13 mouse cellular contexts compared by ENCODE assay signal in the genomic region with DNA sequence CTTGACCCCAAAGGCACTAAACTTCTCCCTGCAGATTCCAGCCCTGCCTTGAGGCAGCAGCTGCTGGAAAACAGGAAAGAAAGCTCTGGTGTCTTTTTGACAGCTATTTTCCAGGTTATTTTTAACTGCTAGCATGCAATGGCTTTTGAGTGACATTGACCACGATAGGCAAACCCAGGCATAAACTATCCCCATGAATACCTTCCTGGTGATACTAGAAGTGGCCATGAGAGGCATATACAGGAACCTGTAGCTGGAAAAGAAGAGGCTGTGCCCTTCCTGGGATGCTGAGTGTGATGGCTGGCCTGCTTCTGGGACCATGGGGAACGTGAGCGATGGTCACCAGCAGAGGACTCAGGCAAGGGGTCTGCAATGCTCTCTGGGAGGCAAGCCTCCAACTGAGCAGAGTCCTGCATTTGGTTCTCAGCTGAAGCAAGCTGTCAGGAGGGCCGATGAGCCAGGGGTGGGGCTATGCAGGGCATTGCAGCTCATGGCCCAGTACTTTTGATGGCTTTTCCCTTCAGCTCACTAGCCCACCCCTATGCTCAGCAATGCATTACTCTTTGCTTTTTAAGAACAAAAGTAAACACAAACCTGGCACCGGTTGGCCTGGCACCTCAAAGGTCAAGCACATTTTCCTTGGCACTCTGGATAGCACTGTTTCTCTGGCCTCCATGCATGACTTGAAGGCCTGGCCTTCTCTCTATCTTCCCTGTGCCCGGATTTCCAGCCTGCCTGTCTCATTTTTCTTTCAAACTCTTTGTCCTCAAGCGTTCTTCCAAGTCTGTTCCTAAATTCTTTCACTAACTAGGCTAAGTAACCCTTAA. TPM values are rescaled to one million over a fixed set of nuclear protein-coding genes. Genes with fewer than 3 reads are reported as not detected.
DNase-seq lines count a peak whose midpoint lies in the region; ATAC-seq and TF ChIP-seq lines count a peak whose summit lies in the region.
"Had no signal": no experiment of that assay in that cellular context is flagged by ENCODE, and none has a peak within 500 bp of the region (broad histone marks: within the 10 kb centered on the region; RNA-seq: fewer than 3 reads in every experiment).

No protein-coding gene starts in this region.

- WGBS in liver, embryonic 11.5 days, result 65% methylated on average over 7 of the region's 7 CpGs
- WGBS in liver, postnatal 0 days (ENCODE audit: insufficient replicate concordance), result 69% methylated on average over 7 of the region's 7 CpGs
- WGBS in liver, embryonic 12.5 days (ENCODE audit: insufficient replicate concordance), result 60% methylated on average over 7 of the region's 7 CpGs

- DNase-seq in heart, adult 11 months, result peak; percentile 76
- DNase-seq in heart, adult 8-10 months (ENCODE audit: low spot score), result no peak
- DNase-seq in liver, embryonic 11.5 days (ENCODE audit: low spot score), result no peak
- no peak for DNase-seq in liver, postnatal 0 days
- peak; percentile 9 to 26 for DNase-seq in kidney, adult 8-10 months
- no peak for DNase-seq in gastrocnemius, postnatal 25 days
- DNase-seq in adrenal gland, adult 2 months, result no peak
- DNase-seq: adrenal gland, postnatal 14 days; cerebellum, adult 8-10 months; thymus, adult 2 months had no signal

- 0 out of 2 replicates have a peak overlapping the region, but pooled peaks have one; percentile 33 for H3K27ac ChIP-seq in liver, embryonic 11.5 days (ENCODE audit: low read depth, low read length)
- H3K27ac ChIP-seq in liver, postnatal 0 days (ENCODE audit: low read depth), result no peak overlapping the region
- peak overlapping the region; percentile 27; the same call in 1 of the 2 replicates for H3K27ac ChIP-seq in liver, embryonic 12.5 days

- TF ChIP-seq EP300 in liver, postnatal 0 days (IDR thresholded peaks at IDR 0.05; ENCODE audit: low read depth), result no peak

- no peaks in the 10 kb centered on the region for H3K4me1 ChIP-seq in liver, embryonic 11.5 days (replicated peaks; ENCODE audit: control insufficient read depth, insufficient read depth, low read length)
- no peaks in the 10 kb centered on the region for H3K4me1 ChIP-seq in liver, postnatal 0 days (ENCODE audit: insufficient read depth)
- no peaks in the 10 kb centered on the region for H3K4me1 ChIP-seq in liver, embryonic 12.5 days

- H3K27me3 ChIP-seq in liver, embryonic 11.5 days (replicated peaks; ENCODE audit: control insufficient read depth, insufficient read depth, low read length), result no peaks in the 10 kb centered on the region
- no peaks in the 10 kb centered on the region for H3K27me3 ChIP-seq in liver, postnatal 0 days (ENCODE audit: insufficient read depth, low read length)
- no peaks in the 10 kb centered on the region for H3K27me3 ChIP-seq in liver, embryonic 12.5 days (replicated peaks)

- H3K4me2 ChIP-seq in liver, embryonic 11.5 days, result no peak overlapping the region
- H3K4me2 ChIP-seq in liver, postnatal 0 days (ENCODE audit: low read depth, low read length), result no peak overlapping the region
- no peak overlapping the region for H3K4me2 ChIP-seq in liver, embryonic 12.5 days

- no peak for ATAC-seq in liver, embryonic 11.5 days (replicated peaks; ENCODE audit: low FRiP score)
- ATAC-seq in liver, postnatal 0 days, result no peak
- no peak for ATAC-seq in liver, embryonic 12.5 days

- no peak for TF ChIP-seq CTCF in liver, postnatal 0 days (IDR thresholded peaks at IDR 0.05; ENCODE audit: low read depth)

- no peaks in the 10 kb centered on the region for H3K9me3 ChIP-seq in liver, embryonic 11.5 days (ENCODE audit: control insufficient read depth, low read length)
- no peaks in the 10 kb centered on the region for H3K9me3 ChIP-seq in liver, postnatal 0 days (ENCODE audit: low read length)
- no peaks in the 10 kb centered on the region for H3K9me3 ChIP-seq in liver, embryonic 12.5 days (replicated peaks)

- H3K36me3 ChIP-seq in liver, embryonic 11.5 days (ENCODE audit: control insufficient read depth, insufficient read depth, low read length), result no peaks in the 10 kb centered on the region; the same call in 1 of the 2 replicates
- H3K36me3 ChIP-seq in liver, postnatal 0 days (replicated peaks; ENCODE audit: insufficient read depth, low read length), result peaks cover 13% of the 10 kb centered on the region
- no peaks in the 10 kb centered on the region for H3K36me3 ChIP-seq in liver, embryonic 12.5 days

- H3K4me3 ChIP-seq in liver, embryonic 11.5 days (ENCODE audit: low read depth, low read length), result no peak overlapping the region
- no peak overlapping the region for H3K4me3 ChIP-seq in liver, postnatal 0 days (ENCODE audit: low read depth, low read length)
- no peak overlapping the region for H3K4me3 ChIP-seq in liver, embryonic 12.5 days

- H3K9ac ChIP-seq in liver, embryonic 11.5 days (ENCODE audit: low read depth, low read length), result no peak overlapping the region
- H3K9ac ChIP-seq in liver, postnatal 0 days (replicated peaks), result no peak overlapping the region
- no peak overlapping the region for H3K9ac ChIP-seq in liver, embryonic 12.5 days

RNA-seq across cellular contexts. Expression of gene Mab21l3, which starts 27.9 kb away (rescaled TPM):
- total RNA-seq in heart, adult 8-10 months (2022), result not detected
- 0.11 and 0.14 TPM in 2 replicates for polyA plus RNA-seq in liver, embryonic 11.5 days (2014; fragmentation: Nextera tagmentation; extraction: Ambion mirVana)
- polyA plus RNA-seq in liver, postnatal 0 days (2015; fragmentation: Nextera tagmentation; extraction: Ambion mirVana), result not detected in 2 replicates
- 0.07 and 0.11 TPM in 2 replicates for polyA plus RNA-seq in liver, embryonic 12.5 days (2016; fragmentation: Nextera tagmentation; extraction: Ambion mirVana)
- total RNA-seq in gastrocnemius, postnatal 25 days (2021), result not detected
- 1 to 10 TPM in 1 of 2 experiments, under 1 TPM in 1; 0.23 to 1.2 TPM for total RNA-seq in adrenal gland, adult 2 months (2021)
- polyA plus RNA-seq in adrenal gland, adult 2 months (2012; rRNA removed), result 0.33 and 0.42 TPM in 2 replicates
- total RNA-seq: gastrocnemius, adult 8-10 months; megakaryocyte-erythroid progenitor cell, adult 5-6 weeks had no signal

RNA-seq across cellular contexts. Expression of gene Slc22a15, which starts 47.6 kb away (rescaled TPM):
- 1 to 10 TPM; 1.8 to 2.4 (median 2.2) TPM for total RNA-seq in heart, adult 8-10 months (2022)
- polyA plus RNA-seq in liver, embryonic 11.5 days (2014; fragmentation: Nextera tagmentation; extraction: Ambion mirVana), result 1.8 and 1.9 TPM in 2 replicates
- polyA plus RNA-seq in liver, postnatal 0 days (2015; fragmentation: Nextera tagmentation; extraction: Ambion mirVana), result 5.0 and 5.4 TPM in 2 replicates
- 1.6 and 1.8 TPM in 2 replicates for polyA plus RNA-seq in liver, embryonic 12.5 days (2016; fragmentation: Nextera tagmentation; extraction: Ambion mirVana)
- under 1 TPM; 0.54 to 0.67 TPM for total RNA-seq in gastrocnemius, postnatal 25 days (2021)
- total RNA-seq in adrenal gland, adult 2 months (2021), result 10 to 100 TPM; 11.3 to 12.1 TPM
- polyA plus RNA-seq in adrenal gland, adult 2 months (2012; rRNA removed), result 6.5 and 6.9 TPM in 2 replicates

Comparison
In these comparisons a context has a peak if more than half of its experiments do, and no peak if none do; other contexts are left out.
1. DNase-seq: peak in heart, adult 11 months (single experiment) and kidney, adult 8-10 months (2 of 2); none in heart, adult 8-10 months (single experiment), liver, embryonic 11.5 days (single experiment), liver, postnatal 0 days (single experiment), gastrocnemius, postnatal 25 days (single experiment) and adrenal gland, adult 2 months (single experiment).